Mouse (Mus musculus): ENCODE measurements around the gene Zcchc4. TPM values are rescaled to one million over a fixed set of nuclear protein-coding genes. Genes with fewer than 3 reads are reported as not detected.
"Not testable (repeated sequence)": the region's sequence is repeated elsewhere in the genome, so short reads cannot be mapped to it uniquely, and the experiment has no call there.

The Zcchc4 gene
- polyA plus RNA-seq, 1 experiment from 2014 or later = 12.9 TPM

DNA sequence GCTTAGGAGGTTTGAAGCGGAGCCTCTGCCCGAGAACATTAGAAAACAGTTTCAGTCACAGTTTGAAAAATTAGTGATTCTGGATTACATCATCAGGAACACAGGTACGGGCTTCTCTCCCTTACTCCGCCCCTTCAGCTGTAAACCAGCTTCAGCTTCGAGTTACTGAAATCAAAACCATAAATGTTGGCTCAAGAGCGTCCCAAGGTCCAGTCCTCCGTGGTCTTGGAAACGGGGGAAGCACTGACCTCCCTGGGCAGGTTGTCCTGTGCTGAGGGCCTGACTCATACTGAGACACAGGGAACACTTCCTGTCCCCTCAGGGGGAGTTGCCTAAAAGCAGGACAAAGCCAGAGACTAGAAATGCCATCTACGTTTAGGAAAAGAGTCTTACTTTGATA is 22.1 kb upstream of the Zcchc4 start:
- Histone ChIP-seq H3K4me3 (replicated peaks; ENCODE audit: low read length) (no peak overlapping the region), H3K27me3 (ENCODE audit: control insufficient read depth, insufficient read depth, low read length) (no peaks in the 10 kb centered on the region), H3K4me1 (ENCODE audit: control insufficient read depth, insufficient read depth, low read length) (no peaks in the 10 kb centered on the region), H3K4me2 (ENCODE audit: low read depth, low read length) (no peak overlapping the region), H3K36me3 (ENCODE audit: control insufficient read depth, insufficient read depth, low read length) (no peaks in the 10 kb centered on the region), H3K9me3 (replicated peaks; ENCODE audit: control insufficient read depth, low read length) (no peaks in the 10 kb centered on the region), H3K27ac (ENCODE audit: low read length) (no peak overlapping the region), H3K9ac (ENCODE audit: low read length) (no peak overlapping the region)
- no peak for ATAC-seq (ENCODE audit: insufficient read depth, low FRiP score)
- 78% methylated on average over 9 of the region's 9 CpGs for WGBS

DNA sequence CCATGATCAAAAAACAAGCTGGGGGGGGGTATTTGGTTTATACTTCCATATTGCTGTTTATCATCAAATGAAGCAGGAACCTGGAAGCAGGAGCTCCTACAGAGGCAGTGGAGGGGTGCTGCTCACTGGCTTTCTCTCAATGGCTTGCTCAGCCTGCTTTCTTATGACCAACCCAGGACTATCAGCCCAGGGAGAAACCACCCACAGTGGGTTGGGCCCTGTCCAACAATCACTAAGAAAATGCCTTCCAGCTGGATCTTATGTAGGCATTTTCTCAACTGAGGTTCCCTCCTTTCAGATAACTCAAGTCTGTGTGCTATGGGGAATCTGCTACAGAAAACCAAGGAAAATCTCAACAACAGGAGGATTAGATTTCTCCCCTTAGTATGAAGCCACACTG is 21.0 kb upstream of the Zcchc4 start:
- H3K36me3 ChIP-seq (ENCODE audit: control insufficient read depth, insufficient read depth, low read length) = no peaks in the 10 kb centered on the region
- no peak overlapping the region for H3K4me3 ChIP-seq (replicated peaks; ENCODE audit: low read length)
- H3K4me2 ChIP-seq (ENCODE audit: low read depth, low read length) = no peak overlapping the region
- H3K4me1 ChIP-seq (ENCODE audit: control insufficient read depth, insufficient read depth, low read length) = no peaks in the 10 kb centered on the region
- H3K27me3 ChIP-seq (ENCODE audit: control insufficient read depth, insufficient read depth, low read length) = no peaks in the 10 kb centered on the region
- H3K9ac ChIP-seq (ENCODE audit: low read length) = no peak overlapping the region
- H3K27ac ChIP-seq (ENCODE audit: low read length) = no peak overlapping the region
- ATAC-seq (ENCODE audit: insufficient read depth, low FRiP score) = no peak
- no peaks in the 10 kb centered on the region for H3K9me3 ChIP-seq (replicated peaks; ENCODE audit: control insufficient read depth, low read length)

DNA sequence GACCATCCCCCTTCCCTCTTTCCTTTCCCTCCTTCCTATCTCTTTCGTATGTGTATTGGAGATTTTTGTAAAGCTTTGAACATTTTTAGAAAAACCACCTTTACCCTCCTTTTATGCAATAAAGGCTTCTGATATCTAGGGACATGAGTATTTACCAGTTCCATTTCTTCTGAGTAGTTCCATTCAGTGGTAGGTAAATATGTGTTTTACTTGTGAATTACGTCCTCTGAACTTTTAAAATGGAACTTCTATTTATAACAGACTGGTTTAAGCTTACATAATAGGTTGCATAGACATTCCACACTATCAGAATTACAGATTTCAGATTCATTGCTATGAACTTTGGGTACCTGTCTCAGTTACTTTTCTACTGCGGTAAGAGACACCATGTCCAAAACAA is 19.9 kb upstream of the Zcchc4 start:
- ATAC-seq (ENCODE audit: insufficient read depth, low FRiP score) = no peak
- Histone ChIP-seq H3K36me3 (ENCODE audit: control insufficient read depth, insufficient read depth, low read length) (no peaks in the 10 kb centered on the region), H3K9me3 (replicated peaks; ENCODE audit: control insufficient read depth, low read length) (no peaks in the 10 kb centered on the region), H3K4me3 (replicated peaks; ENCODE audit: low read length) (no peak overlapping the region), H3K9ac (ENCODE audit: low read length) (no peak overlapping the region), H3K4me2 (ENCODE audit: low read depth, low read length) (no peak overlapping the region), H3K27ac (ENCODE audit: low read length) (no peak overlapping the region), H3K27me3 (ENCODE audit: control insufficient read depth, insufficient read depth, low read length) (no peaks in the 10 kb centered on the region), H3K4me1 (ENCODE audit: control insufficient read depth, insufficient read depth, low read length) (no peaks in the 10 kb centered on the region)
- WGBS = 87% methylated on average over 3 of the region's 3 CpGs

GRCm38 (mm10) chr5:52755989-52756388 is 19.2 kb upstream of the Zcchc4 start:
- H3K9ac ChIP-seq (ENCODE audit: low read length) = no peak overlapping the region
- H3K4me2 ChIP-seq (ENCODE audit: low read depth, low read length) = no peak overlapping the region
- no peak overlapping the region for H3K27ac ChIP-seq (ENCODE audit: low read length)
- no peaks in the 10 kb centered on the region for H3K27me3 ChIP-seq (ENCODE audit: control insufficient read depth, insufficient read depth, low read length)
- no peak for ATAC-seq (ENCODE audit: insufficient read depth, low FRiP score)
- WGBS = 80% methylated on average over 6 of the region's 6 CpGs
- H3K4me3 ChIP-seq (replicated peaks; ENCODE audit: low read length) = no peak overlapping the region
- H3K36me3 ChIP-seq (ENCODE audit: control insufficient read depth, insufficient read depth, low read length) = no peaks in the 10 kb centered on the region
- H3K4me1 ChIP-seq (ENCODE audit: control insufficient read depth, insufficient read depth, low read length) = no peaks in the 10 kb centered on the region
- H3K9me3 ChIP-seq (replicated peaks; ENCODE audit: control insufficient read depth, low read length) = no peaks in the 10 kb centered on the region

- no peak overlapping the region for H3K4me3 ChIP-seq (replicated peaks; ENCODE audit: low read length)
- H3K27ac ChIP-seq (ENCODE audit: low read length) = no peak overlapping the region
- H3K4me1 ChIP-seq (ENCODE audit: control insufficient read depth, insufficient read depth, low read length) = no peaks in the 10 kb centered on the region
- H3K36me3 ChIP-seq (ENCODE audit: control insufficient read depth, insufficient read depth, low read length) = no peaks in the 10 kb centered on the region; the same call in 1 of the 2 replicates
- no peaks in the 10 kb centered on the region for H3K27me3 ChIP-seq (ENCODE audit: control insufficient read depth, insufficient read depth, low read length)
- H3K4me2 ChIP-seq (ENCODE audit: low read depth, low read length) = no peak overlapping the region
- ATAC-seq (ENCODE audit: insufficient read depth, low FRiP score) = no peak
- no peak overlapping the region for H3K9ac ChIP-seq (ENCODE audit: low read length)
- H3K9me3 ChIP-seq (replicated peaks; ENCODE audit: control insufficient read depth, low read length) = no peaks in the 10 kb centered on the region
- WGBS = 89% methylated on average over 7 of the region's 7 CpGs
Measured at GRCm38 (mm10) chr5:52762586-52762985, 12.6 kb upstream of the Zcchc4 start.

DNA sequence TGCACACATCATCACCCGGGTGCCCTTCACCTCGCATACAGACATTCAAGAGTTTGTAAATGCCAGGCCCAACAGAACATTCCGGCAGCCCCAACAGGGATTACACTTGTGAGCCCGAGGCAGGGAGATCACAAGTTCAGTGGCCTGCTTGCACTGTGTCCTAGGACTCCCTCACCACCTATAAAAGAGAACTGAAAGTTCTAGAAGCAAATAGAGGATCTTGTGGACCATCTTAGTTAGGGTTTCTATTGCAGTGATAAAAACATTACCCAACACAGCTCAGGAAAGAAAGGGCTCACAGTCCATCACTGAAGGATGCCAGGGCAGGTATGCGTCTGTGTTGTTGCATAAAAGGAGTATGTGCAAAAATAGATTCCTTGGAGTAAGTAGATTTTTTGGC is 942 bp upstream of the Zcchc4 start:
- 87% methylated on average over 5 of the region's 5 CpGs for WGBS
- H3K4me1 ChIP-seq (ENCODE audit: control insufficient read depth, insufficient read depth, low read length) = no peaks in the 10 kb centered on the region
- H3K9ac ChIP-seq (ENCODE audit: low read length) = no peak overlapping the region
- no peak overlapping the region for H3K27ac ChIP-seq (ENCODE audit: low read length)
- no peak overlapping the region for H3K4me3 ChIP-seq (replicated peaks; ENCODE audit: low read length)
- H3K27me3 ChIP-seq (ENCODE audit: control insufficient read depth, insufficient read depth, low read length) = no peaks in the 10 kb centered on the region
- no peak overlapping the region for H3K4me2 ChIP-seq (ENCODE audit: low read depth, low read length)
- H3K36me3 ChIP-seq (ENCODE audit: control insufficient read depth, insufficient read depth, low read length) = peaks cover 8% of the 10 kb centered on the region; the same call in 1 of the 2 replicates
- ATAC-seq (ENCODE audit: insufficient read depth, low FRiP score) = no peak
- no peaks in the 10 kb centered on the region for H3K9me3 ChIP-seq (replicated peaks; ENCODE audit: control insufficient read depth, low read length)

- WGBS = 91% methylated on average over 8 of the region's 8 CpGs
- not testable (repeated sequence) for H3K9me3 ChIP-seq (replicated peaks; ENCODE audit: control insufficient read depth, low read length); ATAC-seq (ENCODE audit: insufficient read depth, low FRiP score)
Measured at GRCm38 (mm10) chr5:52776466-52777354, 1.5 kb downstream of the Zcchc4 start.

GRCm38 (mm10) chr5:52782523-52783250 is 7.5 kb downstream of the Zcchc4 start:
- H3K4me3 ChIP-seq (replicated peaks; ENCODE audit: low read length) = peak overlapping the region; percentile 92
- ATAC-seq (ENCODE audit: insufficient read depth, low FRiP score) = peak; percentile 97
- peak overlapping the region; percentile 73 for H3K4me2 ChIP-seq (ENCODE audit: low read depth, low read length)
- H3K9me3 ChIP-seq (replicated peaks; ENCODE audit: control insufficient read depth, low read length) = no peaks in the 10 kb centered on the region
- no peaks in the 10 kb centered on the region for H3K4me1 ChIP-seq (ENCODE audit: control insufficient read depth, insufficient read depth, low read length)
- peak overlapping the region; percentile 91 for H3K9ac ChIP-seq (ENCODE audit: low read length)
- H3K36me3 ChIP-seq (ENCODE audit: control insufficient read depth, insufficient read depth, low read length) = peaks cover 5% of the 10 kb centered on the region; the same call in 1 of the 2 replicates
- no peaks in the 10 kb centered on the region for H3K27me3 ChIP-seq (ENCODE audit: control insufficient read depth, insufficient read depth, low read length)
- peak overlapping the region; percentile 42; the same call in 1 of the 2 replicates for H3K27ac ChIP-seq (ENCODE audit: low read length)
- WGBS = 5% methylated on average over 35 of the region's 37 CpGs

More at GRCm38 (mm10) chr5:52776466-52777354, 1.5 kb downstream of the Zcchc4 start:
- H3K4me1 ChIP-seq (ENCODE audit: control insufficient read depth, insufficient read depth, low read length); H3K4me2 ChIP-seq (ENCODE audit: low read depth, low read length); H3K4me3 ChIP-seq (replicated peaks; ENCODE audit: low read length); H3K27me3 ChIP-seq (ENCODE audit: control insufficient read depth, insufficient read depth, low read length); H3K27ac ChIP-seq (ENCODE audit: low read length); H3K9ac ChIP-seq (ENCODE audit: low read length); H3K36me3 ChIP-seq (ENCODE audit: control insufficient read depth, insufficient read depth, low read length): not testable (repeated sequence)

- peak; percentile 49; the same call in 1 of the 2 replicates for ATAC-seq (ENCODE audit: insufficient read depth, low FRiP score)
Measured at GRCm38 (mm10) chr5:52783251-52783620, 8.0 kb downstream of the Zcchc4 start.

More at GRCm38 (mm10) chr5:52783251-52783620, 8.0 kb downstream of the Zcchc4 start:
- WGBS = under 1% methylated on average over 9 of the region's 9 CpGs
- H3K4me3 ChIP-seq (replicated peaks; ENCODE audit: low read length) = peak overlapping the region; percentile 92
- H3K27me3 ChIP-seq (ENCODE audit: control insufficient read depth, insufficient read depth, low read length) = no peaks in the 10 kb centered on the region
- peak overlapping the region; percentile 91 for H3K9ac ChIP-seq (ENCODE audit: low read length)
- H3K4me2 ChIP-seq (ENCODE audit: low read depth, low read length) = peak overlapping the region; percentile 73
- H3K4me1 ChIP-seq (ENCODE audit: control insufficient read depth, insufficient read depth, low read length) = no peaks in the 10 kb centered on the region
- H3K27ac ChIP-seq (ENCODE audit: low read length) = peak overlapping the region; percentile 42; the same call in 1 of the 2 replicates
- peaks cover 5% of the 10 kb centered on the region; the same call in 1 of the 2 replicates for H3K36me3 ChIP-seq (ENCODE audit: control insufficient read depth, insufficient read depth, low read length)
- H3K9me3 ChIP-seq (replicated peaks; ENCODE audit: control insufficient read depth, low read length) = no peaks in the 10 kb centered on the region
